Mouse (Mus musculus): ENCODE data around the gene Pde3b.

- no peak for TF ChIP-seq CTCF (IDR thresholded peaks at IDR 0.05; ENCODE audit: extremely low read depth, insufficient read length, insufficient replicate concordance, low read depth, low read length)
- no peak for TF ChIP-seq POLR2A (IDR thresholded peaks at IDR 0.05; ENCODE audit: low read depth, low read length)
Observed at GRCm38 (mm10) chr7:114481008-114481407, 65.9 kb downstream of the Pde3b start.
